Mouse (Mus musculus) NIH3T3 (cell line): ENCODE measurements around the gene Nr1h5.
A peak's percentile ranks its signal among the peaks of the same experiment; 100 is the strongest.

ENCODE experiments used
- DNase-seq: peaks from one replicate; pipeline ENCODE4 v3.0.0-alpha.2; 2012; ENCODE audit warnings: low read depth

Gene Nr1h5

GRCm38 (mm10) chr3:102964033-102964432 is at the start of gene Nr1h5:
Gene Nr1h5 (minus strand): TSS chr3:102964133.
- no peak for DNase-seq

- DNase-seq: no peak
Measured at GRCm38 (mm10) chr3:103001595-103001994, 37.7 kb upstream of the Nr1h5 start.

GRCm38 (mm10) chr3:102997591-102997990 is 33.7 kb upstream of the Nr1h5 start:
- peak; percentile 50 for DNase-seq

- peak; percentile 64 for DNase-seq
Measured at GRCm38 (mm10) chr3:102997036-102997435, 33.1 kb upstream of the Nr1h5 start.

- DNase-seq: peak; percentile 96
Measured at GRCm38 (mm10) chr3:102995605-102996321, 31.8 kb upstream of the Nr1h5 start, which contains the start of gene Sike1. Gene Sike1 (plus strand): TSS chr3:102995708.

- no peak for DNase-seq
Measured at GRCm38 (mm10) chr3:102995233-102995604, 31.3 kb upstream of the Nr1h5 start.

- DNase-seq: peak; percentile 90
Measured at GRCm38 (mm10) chr3:102992936-102993335, 29.0 kb upstream of the Nr1h5 start.

- no peak for DNase-seq
Measured at GRCm38 (mm10) chr3:102991041-102991440, 27.1 kb upstream of the Nr1h5 start.

GRCm38 (mm10) chr3:102980349-102980736 is 16.4 kb upstream of the Nr1h5 start:
- DNase-seq: no peak

- no peak for DNase-seq
Measured at GRCm38 (mm10) chr3:102979550-102980348, 15.8 kb upstream of the Nr1h5 start.

- no peak for DNase-seq
Measured at GRCm38 (mm10) chr3:102976906-102977305, 13.0 kb upstream of the Nr1h5 start.

GRCm38 (mm10) chr3:102970508-102970907 is 6.6 kb upstream of the Nr1h5 start:
- peak; percentile 41 for DNase-seq

GRCm38 (mm10) chr3:102970067-102970466 is 6.1 kb upstream of the Nr1h5 start:
- DNase-seq: no peak

- peak; percentile 25 for DNase-seq
Measured at GRCm38 (mm10) chr3:102955596-102955995, 8.3 kb downstream of the Nr1h5 start.

GRCm38 (mm10) chr3:102955143-102955542 is 8.8 kb downstream of the Nr1h5 start:
- no peak for DNase-seq

- no peak for DNase-seq
Measured at GRCm38 (mm10) chr3:102954476-102954875, 9.5 kb downstream of the Nr1h5 start.

- no peak for DNase-seq
Measured at GRCm38 (mm10) chr3:102946861-102947260, 17.1 kb downstream of the Nr1h5 start.

GRCm38 (mm10) chr3:102946312-102946711 is 17.6 kb downstream of the Nr1h5 start:
- no peak for DNase-seq

GRCm38 (mm10) chr3:102938100-102938499 is 25.8 kb downstream of the Nr1h5 start:
- DNase-seq: no peak

- DNase-seq: no peak
Measured at GRCm38 (mm10) chr3:102935451-102936354, 28.2 kb downstream of the Nr1h5 start, which contains the start of gene Sycp1. Gene Sycp1 (minus strand): TSS chr3:102936100.

- peak; percentile 68 for DNase-seq
Measured at GRCm38 (mm10) chr3:102899136-102899535, 64.8 kb downstream of the Nr1h5 start.
